Mouse (Mus musculus) forebrain, embryonic 12.5 days (tissue): ENCODE measurements around the gene Cybc1. TPM values are rescaled to one million over a fixed set of nuclear protein-coding genes. Genes with fewer than 3 reads are reported as not detected.

ENCODE experiments used
- polyA plus RNA-seq: library from polyadenylated mRNA; unstranded; fragments of >200 nt; fragmentation: Nextera tagmentation; extraction: Ambion mirVana; gene quantifications from 2 replicates; pipeline ENCODE4 v1.2.1, GENCODE M21; 2016

The Cybc1 gene
- polyA plus RNA-seq, 1 experiment from 2014 or later, result 34.0 TPM

Other genes with a start within 250 kb of the Cybc1 start
- 150 and 165 TPM in 2 replicates for gene Csnk1d, start 238.0 kb downstream of the Cybc1 start, polyA plus RNA-seq
- gene Cd7, start 189.9 kb downstream of the Cybc1 start, polyA plus RNA-seq, result not detected in 2 replicates
- gene Sectm1b, start 165.8 kb downstream of the Cybc1 start, polyA plus RNA-seq, result not detected in 2 replicates
- not detected in 2 replicates for gene Sectm1a, start 148.1 kb downstream of the Cybc1 start, polyA plus RNA-seq
- gene Tex19.2, start 110.6 kb downstream of the Cybc1 start, polyA plus RNA-seq, result 0.09 TPM in 1 of 2 replicates, not detected in the other
- not detected in 2 replicates for gene Tex19.1, start 83.2 kb downstream of the Cybc1 start, polyA plus RNA-seq
- not detected in 2 replicates for gene Uts2r, start 69.1 kb downstream of the Cybc1 start, polyA plus RNA-seq
- 7.9 and 8.4 TPM in 2 replicates for gene Hexdc, start 24.9 kb downstream of the Cybc1 start, polyA plus RNA-seq
- gene Ogfod3, start 24.6 kb downstream of the Cybc1 start, polyA plus RNA-seq, result 16.1 and 19.7 TPM in 2 replicates
- gene Narf, start 7.9 kb upstream of the Cybc1 start, polyA plus RNA-seq, result 65.0 and 72.4 TPM in 2 replicates
- 13.0 and 13.8 TPM in 2 replicates for gene Foxk2, start 30.7 kb upstream of the Cybc1 start, polyA plus RNA-seq
- gene Wdr45b, start 125.1 kb upstream of the Cybc1 start, polyA plus RNA-seq, result 84.0 and 86.5 TPM in 2 replicates
- 3.1 and 3.8 TPM in 2 replicates for gene Rab40b, start 158.9 kb upstream of the Cybc1 start, polyA plus RNA-seq
- gene Fn3krp, start 192.1 kb upstream of the Cybc1 start, polyA plus RNA-seq, result 7.3 and 7.7 TPM in 2 replicates
- gene Fn3k, start 205.6 kb upstream of the Cybc1 start, polyA plus RNA-seq, result 0.91 and 1.4 TPM in 2 replicates
- gene Tbcd, start 222.6 kb upstream of the Cybc1 start, polyA plus RNA-seq, result 56.0 and 60.6 TPM in 2 replicates